Mouse (Mus musculus): ENCODE data around the gene Gpr19.

Gene Gpr19

DNA sequence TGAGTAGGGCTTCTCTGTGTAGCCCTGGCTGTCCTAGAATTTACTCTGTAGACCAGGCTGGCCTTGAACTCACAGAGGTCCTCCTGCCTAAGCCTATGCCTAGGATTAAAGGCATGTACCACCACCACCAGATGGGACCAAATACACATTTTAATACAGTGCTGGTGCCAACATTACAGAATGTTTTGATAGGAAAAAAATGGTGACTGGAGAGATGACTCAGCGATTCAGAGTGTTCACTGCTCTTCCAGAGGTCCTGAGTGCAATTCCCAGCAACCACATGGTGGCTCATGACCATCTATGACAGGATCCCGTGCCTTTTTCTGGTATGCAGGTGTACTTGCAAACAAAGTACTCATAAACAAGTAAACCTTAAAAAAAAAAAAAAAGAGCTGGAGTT lies 48.9 kb downstream of the Gpr19 start:
- no peak for DNase-seq (ENCODE audit: low spot score in 2 of 2)

DNA sequence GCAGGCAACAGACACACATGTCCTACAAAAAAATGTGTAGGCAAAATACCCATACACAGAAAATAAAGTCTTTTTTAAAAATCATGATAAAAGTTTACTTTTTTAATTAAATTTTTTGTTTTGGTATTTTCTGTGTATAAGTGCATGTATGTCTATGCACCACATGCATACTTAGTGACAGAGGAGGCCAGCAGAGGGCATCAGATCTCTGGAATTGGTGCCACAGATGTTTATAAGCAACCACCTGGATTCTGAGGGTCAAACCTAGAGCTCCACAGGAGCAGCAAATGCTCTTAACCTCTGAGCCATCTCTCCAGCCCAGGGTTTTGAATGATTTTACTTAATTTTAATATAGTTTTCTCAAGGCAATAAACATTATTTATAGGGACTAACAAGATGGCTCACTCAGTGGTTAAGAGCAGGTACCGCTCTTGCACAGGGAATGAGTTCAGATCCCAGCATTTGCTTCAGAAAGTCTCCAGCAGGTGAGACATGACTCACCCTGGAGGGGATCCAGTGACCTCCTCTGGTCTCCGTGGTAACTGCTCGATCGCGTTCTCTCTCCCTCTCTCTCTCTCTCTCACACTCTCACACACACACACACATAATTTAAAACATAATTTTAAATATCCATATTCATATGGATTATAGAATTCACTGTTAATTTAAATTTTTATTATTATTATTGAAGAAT lies 50.0 kb downstream of the Gpr19 start:
- DNase-seq (ENCODE audit: low spot score in 2 of 2): peak in 1 of 2 experiments; percentile 31

DNA sequence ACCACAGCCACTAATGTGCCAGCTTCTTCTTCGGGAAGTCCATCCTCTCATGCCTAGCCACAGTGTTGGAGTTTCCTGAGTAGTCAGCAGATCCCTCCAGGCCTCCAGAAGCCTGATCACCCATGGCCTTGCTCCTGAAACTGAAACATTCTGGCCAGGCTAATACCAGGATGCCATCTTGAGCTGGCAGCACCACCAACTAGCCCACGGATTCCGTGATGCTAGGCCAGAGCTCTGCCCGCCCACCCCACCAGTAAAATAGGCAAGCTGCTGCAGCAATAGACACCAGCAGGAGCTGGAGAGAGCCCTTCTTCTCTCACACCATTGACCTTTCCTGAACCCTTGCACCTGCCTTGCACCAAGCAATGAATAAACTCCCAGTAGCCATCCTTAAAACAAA lies 50.8 kb downstream of the Gpr19 start:
- no peak for DNase-seq (ENCODE audit: low spot score in 2 of 2)

DNA sequence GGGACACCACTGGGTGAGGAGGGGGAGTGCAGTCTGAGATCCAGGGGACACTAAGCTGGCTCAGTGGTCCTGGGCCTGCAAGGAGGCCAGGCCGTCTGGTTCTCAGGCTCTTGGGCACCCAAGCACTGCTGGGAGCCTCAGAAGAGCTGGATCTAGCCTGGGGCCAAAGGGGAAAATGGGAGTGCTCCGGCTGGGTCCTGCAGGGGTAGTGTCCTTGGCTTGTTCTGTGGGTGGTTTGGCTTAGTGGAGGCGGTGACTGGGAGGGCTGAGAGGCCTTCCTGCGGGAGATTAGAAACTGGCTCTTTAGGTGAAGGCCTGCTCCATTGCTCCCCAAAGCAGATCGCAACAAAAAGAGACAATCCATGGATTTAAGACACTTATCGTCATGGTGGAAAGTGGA lies 52.1 kb downstream of the Gpr19 start:
- no peak for DNase-seq (ENCODE audit: low spot score in 2 of 2)

DNA sequence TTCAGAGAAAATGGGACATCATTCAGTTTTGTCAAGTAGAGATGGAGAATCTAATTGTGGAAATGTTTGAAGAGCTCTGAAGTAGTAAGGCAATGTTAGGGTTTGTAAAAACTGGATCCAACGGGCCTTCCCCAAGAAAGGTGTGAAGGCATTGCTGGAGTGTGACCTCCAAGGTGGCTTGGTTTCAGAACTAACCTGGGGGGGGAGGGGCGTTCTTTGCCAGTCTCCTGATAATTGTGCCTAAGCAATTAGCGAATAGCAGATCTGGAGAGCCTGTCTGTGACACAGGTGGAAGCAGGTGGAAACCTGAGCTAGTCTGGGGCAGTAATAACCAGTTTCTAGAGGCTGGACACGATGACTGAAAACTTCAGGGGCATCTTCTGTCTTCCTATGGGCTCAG lies 52.7 kb downstream of the Gpr19 start:
- no peak for DNase-seq (ENCODE audit: low spot score in 2 of 2)

DNA sequence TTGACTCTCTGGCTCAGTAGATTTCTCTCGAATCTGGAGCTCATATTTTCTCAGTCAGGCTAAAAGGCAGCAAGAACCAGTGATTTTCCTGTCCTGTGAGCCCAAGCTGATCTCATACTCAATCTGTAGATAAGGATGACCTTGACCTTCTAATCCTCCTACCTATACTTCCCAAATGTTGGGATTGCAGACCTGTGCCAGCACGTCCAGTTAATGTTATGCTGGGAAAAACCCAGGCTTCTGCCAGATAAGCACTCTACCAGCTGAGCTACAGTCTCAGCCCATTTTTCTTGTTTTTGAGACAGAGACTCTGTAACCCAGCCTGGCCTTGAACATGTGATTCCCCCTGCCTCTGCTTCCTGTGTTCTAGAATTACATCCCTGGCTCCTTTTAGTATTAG lies 58.0 kb downstream of the Gpr19 start:
- no peak for DNase-seq (ENCODE audit: low spot score in 2 of 2)

DNA sequence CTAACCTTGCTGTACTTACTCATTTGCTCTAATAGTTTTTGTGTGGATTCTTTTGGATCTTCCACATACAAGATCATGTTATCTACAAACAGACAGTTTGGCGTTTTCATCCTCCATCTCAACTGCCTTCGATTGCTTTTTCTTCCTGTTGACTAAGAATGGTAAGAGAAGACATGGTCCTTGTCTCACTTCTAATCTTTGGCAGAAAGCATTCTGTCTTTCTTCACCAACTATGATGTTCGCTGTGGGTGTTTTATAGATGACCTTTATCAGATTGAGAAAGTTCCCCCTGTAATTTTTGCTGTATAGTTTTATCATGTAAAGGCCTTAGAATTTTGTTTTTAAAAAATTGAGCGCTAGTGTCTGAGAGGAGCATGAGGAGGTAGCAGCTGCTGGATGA lies 60.3 kb downstream of the Gpr19 start:
- DNase-seq (ENCODE audit: low spot score in 2 of 2): no peak

DNA sequence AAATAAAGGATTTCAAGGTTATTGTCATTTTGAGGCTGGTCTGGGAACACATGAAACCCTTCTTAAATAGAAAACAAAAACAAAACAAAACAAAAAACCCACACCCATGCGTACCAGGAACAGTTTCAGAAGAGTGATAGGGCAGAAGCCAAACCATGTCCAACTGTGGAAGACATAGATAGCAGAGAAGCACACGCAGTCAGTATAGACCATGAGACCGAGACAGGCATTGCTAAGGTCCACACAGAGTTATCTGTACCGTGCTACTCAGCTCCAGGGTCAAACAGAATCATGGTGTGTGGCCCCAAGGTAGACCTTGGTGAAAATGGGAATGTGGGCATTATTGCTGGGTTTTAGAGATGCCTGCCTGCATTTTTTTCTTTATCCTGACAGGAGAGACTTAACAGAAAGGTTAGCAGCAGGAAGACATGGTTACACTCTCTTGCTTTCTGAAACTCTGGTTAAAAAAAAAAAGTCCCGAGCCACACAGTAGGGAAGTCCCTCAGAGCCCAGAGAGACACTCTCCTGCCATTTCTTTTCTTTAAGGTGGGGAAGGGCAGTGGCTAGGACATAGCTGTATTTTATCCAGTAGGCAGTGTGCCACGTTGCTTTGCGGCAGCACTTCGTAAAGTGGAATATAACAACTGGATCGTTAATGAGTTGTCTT lies 63.7 kb downstream of the Gpr19 start:
- DNase-seq (ENCODE audit: low spot score in 2 of 2): no peak

DNA sequence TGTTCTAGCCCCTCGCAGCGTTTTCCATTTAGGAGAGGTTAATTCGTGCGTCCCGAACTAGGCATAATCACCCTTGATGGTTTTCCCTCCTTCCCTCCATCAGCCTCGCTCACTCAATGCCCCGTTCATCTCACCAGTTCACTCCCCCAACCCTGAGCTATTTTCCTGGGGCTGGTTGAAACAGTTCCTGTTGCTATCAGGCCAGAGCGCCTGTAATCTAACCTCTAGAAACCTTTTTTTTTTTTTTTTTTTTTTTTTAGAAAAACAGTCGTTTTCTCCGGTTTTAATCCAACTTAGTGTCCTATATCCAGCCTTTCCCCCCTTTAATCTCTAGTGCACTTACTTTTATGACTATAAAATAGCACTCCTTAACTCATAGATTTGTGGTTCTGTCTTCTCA lies 67.6 kb downstream of the Gpr19 start:
- DNase-seq (ENCODE audit: low spot score in 2 of 2): no peak

DNA sequence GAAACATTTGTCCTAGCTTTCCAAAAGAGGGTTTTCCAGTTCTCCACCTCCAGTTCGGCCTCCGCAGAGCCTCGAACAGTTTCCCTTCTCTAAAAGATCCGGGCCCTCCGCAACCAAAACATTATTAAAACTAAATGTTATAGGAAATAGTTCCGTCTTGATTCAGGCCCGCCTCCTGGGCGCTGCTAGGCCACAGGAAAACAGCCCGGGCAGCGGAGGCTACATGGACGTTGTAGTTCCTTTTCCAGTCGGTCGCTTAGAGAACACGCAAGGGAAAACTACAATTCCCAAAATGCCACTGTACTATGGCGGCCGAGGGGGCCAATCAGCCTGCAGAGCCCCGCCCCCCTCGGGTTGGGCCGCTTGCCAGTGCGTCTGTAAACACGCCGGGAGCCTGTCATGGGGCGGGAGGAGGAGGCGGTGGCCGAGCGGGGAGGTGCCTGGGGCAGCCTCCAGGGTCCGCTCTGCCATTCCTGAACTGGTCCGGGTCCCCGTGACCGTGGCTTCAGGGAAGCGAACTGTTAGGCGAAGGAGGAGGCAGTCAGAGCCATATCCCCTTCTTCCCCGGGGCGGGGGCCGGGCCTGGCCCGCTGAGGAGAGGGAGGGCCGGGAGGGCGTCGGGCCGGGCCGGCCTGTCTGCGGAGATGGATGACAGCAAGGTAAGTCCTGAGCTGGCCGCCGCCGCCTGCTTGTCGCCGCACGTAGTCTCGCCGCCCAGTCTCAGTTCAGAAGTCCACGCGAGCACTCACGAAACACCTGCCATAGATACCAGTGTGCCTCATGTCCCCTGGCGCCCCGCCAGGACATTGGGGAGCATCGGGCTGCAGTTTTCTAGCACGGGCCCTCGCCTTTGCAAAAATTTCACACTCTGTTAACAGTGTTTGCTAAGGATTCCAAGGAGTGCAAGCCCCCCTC lies 68.3 kb downstream of the Gpr19 start, which contains the start of gene Crebl2:
Crebl2 (plus strand) TSS at position 369 of the 915 bp plus-strand sequence.
- DNase-seq (ENCODE audit: low spot score in 2 of 2): peak; percentile 98

DNA sequence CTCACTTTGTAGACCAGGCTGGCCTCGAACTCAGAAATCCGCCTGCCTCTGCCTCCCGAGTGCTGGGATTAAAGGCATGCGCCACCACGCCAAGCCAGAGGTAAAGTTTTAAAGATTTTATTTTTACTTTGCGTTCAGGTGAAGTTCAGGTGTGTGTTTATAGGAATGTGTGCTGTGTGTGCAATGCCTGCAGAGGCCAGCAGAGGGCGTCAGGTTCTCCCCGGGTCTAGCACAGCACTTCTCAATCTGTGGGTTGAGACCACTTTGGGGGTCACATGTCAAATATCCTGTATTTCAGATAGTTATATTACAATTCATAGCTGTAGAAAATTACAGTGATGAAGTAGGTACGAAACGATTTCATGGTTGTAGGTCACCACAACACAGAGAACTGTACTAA lies 75.5 kb downstream of the Gpr19 start:
- peak in 1 of 2 experiments; percentile 17 for DNase-seq (ENCODE audit: low spot score in 2 of 2)

DNA sequence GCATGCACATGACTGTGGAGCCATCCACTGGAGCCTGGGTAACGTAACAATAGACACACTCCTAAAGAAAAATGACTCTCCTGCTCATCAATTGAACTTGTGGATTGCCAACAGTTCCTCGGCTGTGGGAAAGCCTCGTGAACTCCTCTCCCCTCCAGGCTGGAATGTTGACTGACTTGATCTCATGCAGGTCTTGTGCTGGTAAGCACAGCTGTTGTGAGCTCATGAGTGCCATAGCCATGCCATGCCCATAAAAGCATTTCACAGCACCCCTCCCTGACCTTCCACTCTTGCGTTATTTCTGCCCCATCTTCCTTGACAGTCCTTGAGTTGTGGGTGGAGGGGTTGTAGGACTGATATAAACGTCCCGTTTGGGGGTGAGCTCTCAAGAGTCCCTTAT lies 78.0 kb downstream of the Gpr19 start:
- no peak for DNase-seq (ENCODE audit: low spot score in 2 of 2)

DNA sequence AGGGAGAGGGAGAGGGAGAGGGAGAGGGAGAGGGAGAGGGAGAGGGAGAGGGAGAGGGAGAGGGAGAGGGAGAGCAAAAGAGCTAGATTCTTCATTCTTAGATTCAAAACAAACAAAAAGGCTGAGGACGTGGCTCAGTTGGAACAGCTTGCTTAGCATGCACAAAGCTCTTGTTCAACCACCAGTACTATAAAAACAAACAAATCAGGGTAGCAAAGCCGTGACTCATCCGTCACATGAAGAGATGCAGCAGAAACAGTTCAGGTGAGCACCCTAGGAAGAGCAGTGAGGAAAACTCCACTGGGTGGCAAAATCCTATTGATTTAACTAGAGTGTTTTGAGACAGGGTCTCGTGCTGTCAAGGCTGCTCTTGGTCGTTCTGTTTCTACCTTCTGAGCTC lies 78.6 kb downstream of the Gpr19 start:
- DNase-seq (ENCODE audit: low spot score in 2 of 2): no peak
